22 mouse cellular contexts compared by ENCODE assay signal in genomic region chr7:66936911-66937310, GRCm38 (mm10).
"Had no signal": no experiment of that assay in that cellular context is flagged by ENCODE, and none has a peak within 500 bp of the region (broad histone marks: within the 10 kb centered on the region; RNA-seq: fewer than 3 reads in every experiment).

No protein-coding gene starts in this region.

- H3K4me3 ChIP-seq: layer of hippocampus, adult 2 months; left cerebral cortex, adult 2 months; lung, embryonic 15.5 days; neural tube, embryonic 12.5 days; stomach, embryonic 15.5 days had no signal

- H3K9me3 ChIP-seq: lung, embryonic 15.5 days; neural tube, embryonic 12.5 days; stomach, embryonic 15.5 days had no signal

- H3K4me2 ChIP-seq: liver, embryonic 11.5 days; lung, embryonic 15.5 days; midbrain, embryonic 11.5 days; neural tube, embryonic 12.5 days; stomach, embryonic 15.5 days had no signal

- ATAC-seq: intestine, postnatal 0 days had no signal

- H3K27me3 ChIP-seq: lung, embryonic 15.5 days; neural tube, embryonic 12.5 days; stomach, embryonic 15.5 days had no signal

- DNase-seq: kidney, adult 2 months; kidney, postnatal 25 days; layer of hippocampus, adult 9-11 months; lung, adult 18-20 months; lung, postnatal 10 days; lung, postnatal 36 days; midbrain, embryonic 14.5 days; retina, postnatal 1 day; right cerebral cortex, postnatal 25 days; spleen, adult 18-20 months; thymus, adult 18-20 months; thymus, postnatal 25 days had no signal

- H3K36me3 ChIP-seq: lung, embryonic 15.5 days; neural tube, embryonic 12.5 days; stomach, embryonic 15.5 days had no signal

- H3K9ac ChIP-seq: liver, embryonic 14.5 days; lung, embryonic 15.5 days; neural tube, embryonic 12.5 days; stomach, embryonic 15.5 days had no signal

- H3K27ac ChIP-seq: kidney, postnatal 0 days; layer of hippocampus, adult 2 months; left cerebral cortex, adult 2 months; liver, embryonic 14.5 days; neural tube, embryonic 12.5 days had no signal
